ENCODE assay signal across 9 mouse cellular contexts in the genomic region with DNA sequence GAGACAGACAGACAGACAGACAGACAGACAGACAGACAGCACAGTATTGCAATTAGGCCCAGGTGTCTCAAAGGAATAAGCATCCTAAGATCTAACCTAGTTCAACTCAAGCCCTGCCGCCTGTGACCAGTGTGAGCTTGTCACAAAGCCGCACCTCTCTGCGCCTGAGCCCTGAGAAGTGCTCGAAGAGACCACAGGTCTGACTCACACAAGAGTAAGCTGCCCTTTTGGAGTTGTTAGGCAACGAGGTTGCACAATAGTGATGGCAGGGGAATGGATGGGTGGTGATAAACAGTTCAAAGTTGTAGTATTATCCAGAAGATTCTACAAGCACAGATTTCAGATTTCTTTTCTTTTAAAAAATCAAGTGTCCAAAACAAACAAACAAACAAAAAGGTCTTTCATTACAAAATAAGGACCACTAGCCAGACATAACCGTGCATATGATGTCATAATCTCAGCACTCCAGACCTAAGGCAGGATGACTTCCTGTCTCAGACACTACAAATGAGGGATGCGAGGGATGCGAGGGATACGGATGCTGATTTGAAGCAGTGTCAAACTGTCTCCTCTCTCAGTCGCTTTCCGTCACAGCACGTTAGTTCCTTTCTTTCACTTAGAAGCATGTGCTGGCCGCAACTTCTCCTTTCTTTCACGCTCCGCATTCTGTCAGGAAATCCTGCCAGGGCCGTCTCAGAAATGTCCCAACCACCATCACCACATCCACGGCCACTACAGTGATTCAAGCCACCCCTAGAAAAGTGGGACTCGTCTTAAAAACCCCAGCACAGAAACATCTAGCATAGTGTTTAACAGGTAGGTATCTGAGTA. TPM values are rescaled to one million over a fixed set of nuclear protein-coding genes. Genes with fewer than 3 reads are reported as not detected.
A peak's percentile ranks its signal among the peaks of the same experiment; 100 is the strongest.
DNase-seq lines count a peak whose midpoint lies in the region; ATAC-seq and TF ChIP-seq lines count a peak whose summit lies in the region.
"Had no signal": no experiment of that assay in that cellular context is flagged by ENCODE, and none has a peak within 500 bp of the region (broad histone marks: within the 10 kb centered on the region; RNA-seq: fewer than 3 reads in every experiment).

No protein-coding gene starts in this region.

- H3K9ac ChIP-seq in CH12.LX (ENCODE audit: insufficient read depth, low read depth) = no peak overlapping the region; the same call in 1 of the 2 replicates
- H3K9ac ChIP-seq in intestine, embryonic 15.5 days = no peak overlapping the region
- no peak overlapping the region for H3K9ac ChIP-seq in hindbrain, embryonic 16.5 days (ENCODE audit: low read depth, low read length)

- H3K4me2 ChIP-seq in CH12.LX (ENCODE audit: insufficient read depth, low read depth, poor library complexity, severe bottlenecking) = peak overlapping the region; percentile 74
- no peak overlapping the region for H3K4me2 ChIP-seq in intestine, embryonic 15.5 days (replicated peaks)
- H3K4me2 ChIP-seq in hindbrain, embryonic 16.5 days (ENCODE audit: low read length) = no peak overlapping the region

- 73% methylated on average over 18 of the region's 18 CpGs for WGBS in intestine, embryonic 15.5 days
- WGBS in cerebellum, adult 2 months = 56% methylated on average over 18 of the region's 18 CpGs
- 62% methylated on average over 18 of the region's 18 CpGs for WGBS in hindbrain, embryonic 16.5 days

- H3K27me3 ChIP-seq in CH12.LX (replicated peaks) = no peaks in the 10 kb centered on the region
- H3K27me3 ChIP-seq in intestine, embryonic 15.5 days (replicated peaks) = no peaks in the 10 kb centered on the region
- no peaks in the 10 kb centered on the region for H3K27me3 ChIP-seq in cerebellum, adult 2 months (ENCODE audit: control insufficient read depth, insufficient read depth, low read length)
- H3K27me3 ChIP-seq in hindbrain, embryonic 16.5 days (replicated peaks; ENCODE audit: control insufficient read depth, insufficient read depth, low read length) = no peaks in the 10 kb centered on the region

- H3K9me3 ChIP-seq in CH12.LX (replicated peaks; ENCODE audit: low read length) = peaks cover 11% of the 10 kb centered on the region
- H3K9me3 ChIP-seq in intestine, embryonic 15.5 days = no peaks in the 10 kb centered on the region
- H3K9me3 ChIP-seq in hindbrain, embryonic 16.5 days (ENCODE audit: control insufficient read depth, low read length) = no peaks in the 10 kb centered on the region

- no peak for TF ChIP-seq POLR2A in CH12.LX (IDR thresholded peaks at IDR 0.05; ENCODE audit: low read depth, low read length)
- no peak for TF ChIP-seq POLR2A in cerebellum, adult 2 months (IDR thresholded peaks at IDR 0.05; ENCODE audit: borderline replicate concordance, insufficient read depth, low read length)

- DNase-seq in heart, adult 18-20 months = peak; percentile 54 to 73
- DNase-seq in heart, postnatal 4 days = no peak
- peak; percentile 95 for DNase-seq in CH12.LX (ENCODE audit: extremely low read depth)
- DNase-seq in monocyte, adult 2 months (ENCODE audit: low read depth in 1 of 2, low spot score in 2 of 2) = peak; percentile 79 to 84
- no peak for DNase-seq in cerebellum, adult 2 months
- no peak for DNase-seq in embryo, embryonic 11 days

- no peaks in the 10 kb centered on the region for H3K36me3 ChIP-seq in CH12.LX (replicated peaks in 1 of 2; ENCODE audit: control insufficient read depth in 1 of 2, insufficient read depth in 1 of 2, low read length in 1 of 2)
- no peaks in the 10 kb centered on the region for H3K36me3 ChIP-seq in intestine, embryonic 15.5 days
- no peaks in the 10 kb centered on the region for H3K36me3 ChIP-seq in hindbrain, embryonic 16.5 days (ENCODE audit: control insufficient read depth, insufficient read depth, low read length)

- no peak for TF ChIP-seq CTCF in CH12.LX (conservative IDR thresholded peaks at IDR 0.05 in 1 of 2, IDR thresholded peaks at IDR 0.05 in 1 of 2; ENCODE audit: low read depth in 2 of 2, low read length in 2 of 2)
- no peak for TF ChIP-seq CTCF in cerebellum, adult 2 months (IDR thresholded peaks at IDR 0.05; ENCODE audit: borderline replicate concordance, insufficient read depth, low read depth, low read length)

- TF ChIP-seq EP300 in CH12.LX (IDR thresholded peaks at IDR 0.05; ENCODE audit: low read length) = peak; percentile 85

- ATAC-seq in intestine, embryonic 15.5 days = peak; percentile 89
- no peak for ATAC-seq in hindbrain, embryonic 16.5 days

- H3K79me2 ChIP-seq in CH12.LX (replicated peaks; ENCODE audit: control insufficient read depth, extremely low read depth, insufficient read depth, poor library complexity, severe bottlenecking) = no peaks in the 10 kb centered on the region

- H3K4me3 ChIP-seq in CH12.LX (replicated peaks in 1 of 3; ENCODE audit: low read depth in 2 of 3, low read length in 2 of 3, poor library complexity in 1 of 3) = peak overlapping the region in 1 of 3 experiments; percentile 12
- H3K4me3 ChIP-seq in intestine, embryonic 15.5 days (replicated peaks) = no peak overlapping the region
- no peak overlapping the region for H3K4me3 ChIP-seq in cerebellum, adult 2 months (replicated peaks; ENCODE audit: insufficient read depth, low read depth, low read length)
- no peak overlapping the region for H3K4me3 ChIP-seq in hindbrain, embryonic 16.5 days (ENCODE audit: low read length)
- H3K4me3 ChIP-seq: erythroblast, embryonic 14.5 days had no signal

- peaks cover 21 to 39% of the 10 kb centered on the region in 2 experiments for H3K4me1 ChIP-seq in CH12.LX (ENCODE audit: control insufficient read depth in 1 of 2, insufficient read depth in 2 of 2)
- no peaks in the 10 kb centered on the region for H3K4me1 ChIP-seq in intestine, embryonic 15.5 days (replicated peaks)
- H3K4me1 ChIP-seq in cerebellum, adult 2 months (ENCODE audit: control insufficient read depth, insufficient read depth, low read length) = no peaks in the 10 kb centered on the region
- H3K4me1 ChIP-seq in hindbrain, embryonic 16.5 days (ENCODE audit: control insufficient read depth, insufficient read depth, low read depth, low read length) = no peaks in the 10 kb centered on the region

- in situ Hi-C loops in CH12.LX (cut with MboI; ENCODE audit: low pct_ligation_motif_present, low pct_unique_long_range_greater_than_20kb, low sequenced_read_pairs) = no loop called here

- peak overlapping the region; percentile 50; the same call in 1 of the 2 replicates for H3K27ac ChIP-seq in CH12.LX (ENCODE audit: insufficient read depth, low read depth)
- no peak overlapping the region for H3K27ac ChIP-seq in intestine, embryonic 15.5 days
- no peak overlapping the region; the same call in 1 of the 2 replicates for H3K27ac ChIP-seq in cerebellum, adult 2 months (ENCODE audit: insufficient read depth, low read length)
- H3K27ac ChIP-seq in hindbrain, embryonic 16.5 days (ENCODE audit: low read depth, low read length) = no peak overlapping the region

- TF ChIP-seq RAD21 in CH12.LX (IDR thresholded peaks at IDR 0.05; ENCODE audit: low read depth, low read length) = no peak; the same call in 1 of the 2 replicates

- dilution Hi-C loops in CH12.LX (cut with MboI; ENCODE audit: extremely low pct_ligation_motif_present, extremely low pct_unique_long_range_greater_than_20kb, low sequenced_read_pairs) = no loop called here

TF ChIP-seq in CH12.LX, 34 proteins besides CTCF, POLR2A, EP300 and RAD21 (continues in another document):
- TF ChIP-seq CHD1 (IDR thresholded peaks at IDR 0.05; ENCODE audit: low read depth, low read length) = 0 out of 2 replicates have a peak, but pooled peaks have one; percentile 68
- TF ChIP-seq ZKSCAN1 (IDR thresholded peaks at IDR 0.05; ENCODE audit: borderline replicate concordance, low read depth, low read length) = no peak
- peak; percentile 88 for TF ChIP-seq MXI1 (IDR thresholded peaks at IDR 0.05; ENCODE audit: low read depth, low read length)
- peak; percentile 75 for TF ChIP-seq SIN3A (IDR thresholded peaks at IDR 0.05; ENCODE audit: low read length)
- 0 out of 2 replicates have a peak, but pooled peaks have one; percentile 1 for TF ChIP-seq ELF1 (IDR thresholded peaks at IDR 0.05; ENCODE audit: low read depth, low read length)
- peak; percentile 56; the same call in 1 of the 2 replicates for TF ChIP-seq TCF12 (IDR thresholded peaks at IDR 0.05; ENCODE audit: low read depth, low read length)
- TF ChIP-seq UBTF (IDR thresholded peaks at IDR 0.05; ENCODE audit: low read depth, low read length) = 0 out of 2 replicates have a peak, but pooled peaks have one; percentile 32
- TF ChIP-seq CHD2 (IDR thresholded peaks at IDR 0.05; ENCODE audit: low read length) = peak; percentile 46; the same call in 1 of the 2 replicates
- TF ChIP-seq MAZ (IDR thresholded peaks at IDR 0.05; ENCODE audit: low read depth, low read length) = 0 out of 2 replicates have a peak, but pooled peaks have one; percentile 12
- TF ChIP-seq JUND (conservative IDR thresholded peaks at IDR 0.05; ENCODE audit: low read depth, low read length) = no peak
- no peak for TF ChIP-seq ZMIZ1 (IDR thresholded peaks at IDR 0.05; ENCODE audit: low read depth, low read length)
- peak; percentile 10; the same call in 1 of the 2 replicates for TF ChIP-seq HCFC1 (IDR thresholded peaks at IDR 0.05; ENCODE audit: low read depth, low read length)
- no peak for TF ChIP-seq ZC3H11A (IDR thresholded peaks at IDR 0.05; ENCODE audit: low read depth, low read length)
- TF ChIP-seq MAFK (IDR thresholded peaks at IDR 0.05; ENCODE audit: insufficient replicate concordance, low read length) = no peak
- TF ChIP-seq SMC3 (IDR thresholded peaks at IDR 0.05; ENCODE audit: low read depth, low read length) = peak; percentile 4; the same call in 1 of the 2 replicates
- TF ChIP-seq MAX (IDR thresholded peaks at IDR 0.05; ENCODE audit: low read length) = peak; percentile 97

RNA-seq across cellular contexts. Expression of a gene that starts 24.2 kb away (rescaled TPM):
- total RNA-seq in heart, adult 18-20 months (2021) = 100 to 1,000 TPM; 121 to 129 TPM
- 10 to 100 TPM; 87.1 to 89.9 TPM for total RNA-seq in heart, postnatal 4 days (2021)
- total RNA-seq in CH12.LX (2012; rRNA removed) = 26.3 and 36.1 TPM in 2 replicates
- total RNA-seq in CH12.LX (2014; rRNA removed) = 29.6 and 32.1 TPM in 2 replicates
- 38.8 and 39.2 TPM in 2 replicates for polyA plus RNA-seq in CH12.LX (2012; ENCODE audit: insufficient read length, low read depth)
- 76.4 and 90.6 TPM in 2 replicates for polyA plus RNA-seq in intestine, embryonic 15.5 days (2015; fragmentation: Nextera tagmentation; extraction: Ambion mirVana)
- polyA plus RNA-seq in cerebellum, adult 2 months (2012; rRNA removed) = 33.9 and 34.5 TPM in 2 replicates
- 118 and 127 TPM in 2 replicates for polyA plus RNA-seq in hindbrain, embryonic 16.5 days (2015; fragmentation: Nextera tagmentation; extraction: Ambion mirVana)

RNA-seq across cellular contexts. Expression of a gene that starts 37.7 kb away (rescaled TPM):
- total RNA-seq in heart, adult 18-20 months (2021) = 10 to 100 TPM; 19.0 to 23.1 TPM
- 10 to 100 TPM; 50.3 to 56.0 TPM for total RNA-seq in heart, postnatal 4 days (2021)
- total RNA-seq in CH12.LX (2012; rRNA removed) (32.1 and 32.8 TPM in 2 replicates), CH12.LX (2014; rRNA removed) (34.9 and 40.3 TPM in 2 replicates)
- 40.1 and 49.4 TPM in 2 replicates for polyA plus RNA-seq in CH12.LX (2012; ENCODE audit: insufficient read length, low read depth)
- polyA plus RNA-seq in intestine, embryonic 15.5 days (2015; fragmentation: Nextera tagmentation; extraction: Ambion mirVana) = 40.1 and 42.0 TPM in 2 replicates
- 31.7 and 32.2 TPM in 2 replicates for polyA plus RNA-seq in cerebellum, adult 2 months (2012; rRNA removed)
- polyA plus RNA-seq in hindbrain, embryonic 16.5 days (2015; fragmentation: Nextera tagmentation; extraction: Ambion mirVana) = 42.7 and 49.2 TPM in 2 replicates

Comparison
In these comparisons a context has a peak if more than half of its experiments do, and no peak if none do; other contexts are left out.
1. DNase-seq: peak in heart, adult 18-20 months (2 of 2), CH12.LX (single experiment) and monocyte, adult 2 months (2 of 2); none in heart, postnatal 4 days (single experiment), cerebellum, adult 2 months (0 of 2) and embryo, embryonic 11 days (single experiment).